Mouse (Mus musculus) liver, adult 2 months (tissue): ENCODE measurements at regions not wholly inside any gene's neighbourhood (a gene's known extent, or its start where the extent isn't known, plus 50 kb on each side); places are given as distances from the start of the nearest gene placed in this dataset.

Source experiments
- CTCF ChIP-seq: fragments of 200-500 bp; IDR thresholded peaks from 2 replicates; pipeline ENCODE4 v1.5.1; 2011; ENCODE audit warnings: low read depth, low read length, control low read depth
- POLR2A ChIP-seq: fragments of 200-500 bp; IDR thresholded peaks from 2 replicates; pipeline ENCODE4 v1.6.1; 2011; ENCODE audit warnings: low read length, control low read depth; ENCODE audit not compliant: insufficient read depth; ENCODE audit errors: extremely low read depth

GRCm38 (mm10) chr3:50758106-50758505 lies 314.7 kb upstream of the Slc7a11 start:
- no peak for TF ChIP-seq CTCF
- TF ChIP-seq POLR2A, result no peak
